Comparison of ENCODE assay signal across 12 mouse cellular contexts in the genomic region with DNA sequence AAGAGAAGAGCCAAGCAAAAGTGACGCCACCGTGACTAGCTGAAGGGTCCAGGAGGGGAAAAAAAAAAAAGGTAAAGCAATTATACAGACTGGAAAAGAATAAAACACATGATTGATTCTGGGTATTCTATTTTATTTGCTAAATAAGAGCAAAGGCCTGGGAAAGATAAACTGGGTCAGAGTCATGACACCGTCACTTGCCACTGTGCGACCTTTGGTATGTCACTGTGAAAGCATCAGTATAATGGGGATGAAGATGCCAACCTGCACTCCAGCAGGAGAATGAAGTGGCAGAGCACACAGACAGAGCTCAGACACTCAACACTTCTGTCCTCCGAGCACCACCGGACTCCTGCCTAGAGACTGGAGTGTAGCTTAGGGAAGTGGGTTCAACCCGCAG. TPM values are rescaled to one million over a fixed set of nuclear protein-coding genes. Genes with fewer than 3 reads are reported as not detected.
DNase-seq lines count a peak whose midpoint lies in the region; ATAC-seq and TF ChIP-seq lines count a peak whose summit lies in the region.
"Had no signal": no experiment of that assay in that cellular context is flagged by ENCODE, and none has a peak within 500 bp of the region (broad histone marks: within the 10 kb centered on the region; RNA-seq: fewer than 3 reads in every experiment).

No protein-coding gene starts in this region.

- WGBS in heart, embryonic 12.5 days, result 85% methylated on average over 7 of the region's 7 CpGs
- 28% methylated on average over 7 of the region's 7 CpGs for WGBS in liver, adult 2 months
- WGBS in macrophage (ENCODE audit: missing documents), result 80% methylated on average over 7 of the region's 7 CpGs

- H3K4me1 ChIP-seq in heart, embryonic 12.5 days (replicated peaks), result peaks cover 61% of the 10 kb centered on the region
- H3K4me1 ChIP-seq in liver, adult 2 months (ENCODE audit: control insufficient read depth, insufficient read depth, low read length), result peaks cover 41% of the 10 kb centered on the region

- H3K36me3 ChIP-seq in heart, embryonic 12.5 days, result no peaks in the 10 kb centered on the region
- no peaks in the 10 kb centered on the region for H3K36me3 ChIP-seq in liver, adult 2 months (ENCODE audit: control insufficient read depth, insufficient read depth, low read length)
- no peaks in the 10 kb centered on the region for H3K36me3 ChIP-seq in macrophage (ENCODE audit: inconsistent target)
- H3K36me3 ChIP-seq: lung, embryonic 15.5 days had no signal

- DNase-seq in heart, postnatal 36 days, result no peak
- peak; percentile 96 for DNase-seq in liver, adult 2 months (ENCODE audit: extremely low read depth, low read depth, low spot score)
- no peak for DNase-seq in liver
- no peak for DNase-seq in cerebellum, postnatal 10 days
- DNase-seq: adrenal gland, postnatal 36 days; kidney, adult 2 months; right cerebral cortex, postnatal 25 days had no signal

- peaks cover 12% of the 10 kb centered on the region; the same call in 1 of the 2 replicates for H3K79me2 ChIP-seq in liver, adult 2 months (ENCODE audit: control insufficient read depth, insufficient read depth, low read length)
- peaks cover 36% of the 10 kb centered on the region for H3K79me2 ChIP-seq in macrophage (ENCODE audit: inconsistent target)

- no peak overlapping the region for H3K9ac ChIP-seq in heart, embryonic 12.5 days
- no peak overlapping the region for H3K9ac ChIP-seq in liver, adult 2 months (ENCODE audit: low read depth, low read length)
- H3K9ac ChIP-seq: lung, embryonic 15.5 days had no signal

- intact Hi-C loops in heart, postnatal 36 days (cut with DNase I), result no loop called here

- H3K27me3 ChIP-seq in heart, embryonic 12.5 days (replicated peaks), result no peaks in the 10 kb centered on the region
- H3K27me3 ChIP-seq in liver, adult 2 months (ENCODE audit: control insufficient read depth, insufficient read depth, low read length), result no peaks in the 10 kb centered on the region
- H3K27me3 ChIP-seq: lung, embryonic 15.5 days had no signal

- 0 out of 2 replicates have a peak overlapping the region, but pooled peaks have one; percentile 85 for H3K27ac ChIP-seq in heart, embryonic 12.5 days (ENCODE audit: poor library complexity, severe bottlenecking)
- peak overlapping the region; percentile 83 for H3K27ac ChIP-seq in liver, adult 2 months (replicated peaks; ENCODE audit: insufficient read depth, low read depth, low read length)
- 0 out of 2 replicates have a peak overlapping the region, but pooled peaks have one; percentile 0 for H3K27ac ChIP-seq in macrophage

- H3K9me3 ChIP-seq in heart, embryonic 12.5 days (replicated peaks), result no peaks in the 10 kb centered on the region
- H3K9me3 ChIP-seq: lung, embryonic 15.5 days had no signal

- TF ChIP-seq POLR2A in liver, adult 2 months (IDR thresholded peaks at IDR 0.05; ENCODE audit: extremely low read depth, insufficient read depth, low read length), result no peak

- no peak overlapping the region for H3K4me3 ChIP-seq in heart, embryonic 12.5 days
- H3K4me3 ChIP-seq in liver, adult 2 months (ENCODE audit: insufficient read depth, low read depth, low read length), result no peak overlapping the region
- no peak overlapping the region for H3K4me3 ChIP-seq in macrophage (ENCODE audit: inconsistent target)
- H3K4me3 ChIP-seq: lung, embryonic 15.5 days; myocyte had no signal

- H3K4me2 ChIP-seq in heart, embryonic 12.5 days, result no peak overlapping the region
- H3K4me2 ChIP-seq: lung, embryonic 15.5 days had no signal

- ATAC-seq in heart, embryonic 12.5 days (ENCODE audit: insufficient number of reproducible peaks, low FRiP score), result no peak
- 0 out of 2 replicates have a peak, but pooled peaks have one; percentile 3 for ATAC-seq in common myeloid progenitor, adult 5-6 weeks (replicated peaks; ENCODE audit: low read depth, poor library complexity, severe bottlenecking)

- no peak for TF ChIP-seq CTCF in liver, adult 2 months (IDR thresholded peaks at IDR 0.05; ENCODE audit: low read depth, low read length)

RNA-seq across cellular contexts. Expression of gene Crtc3, which starts 34.7 kb away (rescaled TPM):
- 16.7 and 16.9 TPM in 2 replicates for polyA plus RNA-seq in heart, embryonic 12.5 days (2016; fragmentation: Nextera tagmentation; extraction: Ambion mirVana)
- 10 to 100 TPM; 12.6 to 14.0 TPM for total RNA-seq in heart, postnatal 36 days (2021)
- total RNA-seq in liver, adult 2 months (2014; rRNA removed), result 3.0 and 5.4 TPM in 2 replicates
- 8.7 and 12.9 TPM in 2 replicates for polyA plus RNA-seq in liver, adult 2 months (2012; rRNA removed)
- total RNA-seq in common myeloid progenitor, adult 5-6 weeks (2017), result 8.4 and 15.8 TPM in 2 replicates
- total RNA-seq in macrophage (2018; cell fraction: chromatin; rRNA removed), result 10 to 100 TPM; 25.8 to 70.8 (median 50.4) TPM
- 10 to 100 TPM in 22 of 26 experiments, 1 to 10 TPM in 4; 8.8 to 17.2 (median 12.5) TPM for total RNA-seq in macrophage (2018; cell fraction: cytosol; rRNA removed)
- 10 to 100 TPM; 11.8 to 43.9 (median 26.0) TPM for total RNA-seq in macrophage (2018; cell fraction: nucleus; rRNA removed)
- polyA plus RNA-seq in macrophage (2018), result 9.6 to 16.5 TPM (median 11.3 TPM) in 3 replicates

Comparison
In these comparisons a context has a peak if more than half of its experiments do, and no peak if none do; other contexts are left out.
1. H3K27ac ChIP-seq: peak in every context shown above with its lines; median percentile 85 in heart, embryonic 12.5 days; 83 in liver, adult 2 months; 0 in macrophage.